Mouse (Mus musculus): Measurements from ENCODE around the gene Zfp85.
"Not testable (repeated sequence)": the region's sequence is repeated elsewhere in the genome, so short reads cannot be mapped to it uniquely, and the experiment has no call there.

Gene Zfp85

GRCm38 (mm10) chr13:67754333-67755306, at the start of gene Zfp85:
Zfp85 (minus strand) TSS chr13:67755228.
- DNase-seq: peak; percentile 70

DNA sequence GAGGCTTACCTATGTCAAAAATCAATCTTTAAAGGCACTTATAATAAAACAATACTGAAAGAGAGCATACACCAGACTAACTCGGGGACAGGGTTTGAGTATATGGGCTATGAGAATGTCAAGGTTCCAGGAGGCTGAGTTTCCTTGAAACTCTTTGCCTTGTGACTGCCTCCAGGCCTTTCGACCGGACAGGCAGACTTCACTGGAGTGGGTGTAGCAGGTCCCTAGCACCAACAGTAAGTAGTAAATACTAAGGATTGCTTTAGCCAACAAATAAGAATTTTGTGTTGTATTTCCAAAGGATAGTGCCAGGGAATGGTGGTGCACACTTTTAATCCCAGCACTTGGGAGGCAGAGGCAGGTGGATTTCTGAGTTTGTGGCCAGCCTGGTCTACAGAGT, 44.1 kb upstream of the Zfp85 start:
- not testable (repeated sequence) for DNase-seq

DNA sequence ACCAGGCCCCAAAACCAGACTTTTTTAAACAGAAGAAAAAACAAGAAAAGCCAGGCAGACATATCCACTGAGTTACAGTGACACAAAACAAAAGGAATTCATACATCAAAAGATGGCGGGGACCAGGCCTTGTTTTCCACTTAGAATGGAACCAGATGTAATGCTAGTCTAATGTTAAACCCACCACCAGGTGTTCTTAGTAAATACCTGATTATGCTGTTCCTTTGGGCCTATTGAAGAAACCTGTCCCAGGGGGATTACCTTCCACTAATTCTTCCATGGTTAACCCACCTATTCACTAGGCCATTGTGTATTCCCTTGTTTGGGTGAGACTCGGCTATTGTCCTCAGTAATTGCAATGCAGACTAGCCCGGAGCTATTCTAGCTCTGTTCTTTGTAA, 43.6 kb upstream of the Zfp85 start:
- no peak for DNase-seq

- DNase-seq: no peak
These were observed 37.0 kb upstream of the Zfp85 start for GRCm38 (mm10) chr13:67791921-67792455.

GRCm38 (mm10) chr13:67779265-67780221, 24.5 kb upstream of the Zfp85 start, which contains the start of gene Zfp493:
Zfp493 (plus strand) TSS chr13:67779693.
- peak; percentile 78 for DNase-seq

DNA sequence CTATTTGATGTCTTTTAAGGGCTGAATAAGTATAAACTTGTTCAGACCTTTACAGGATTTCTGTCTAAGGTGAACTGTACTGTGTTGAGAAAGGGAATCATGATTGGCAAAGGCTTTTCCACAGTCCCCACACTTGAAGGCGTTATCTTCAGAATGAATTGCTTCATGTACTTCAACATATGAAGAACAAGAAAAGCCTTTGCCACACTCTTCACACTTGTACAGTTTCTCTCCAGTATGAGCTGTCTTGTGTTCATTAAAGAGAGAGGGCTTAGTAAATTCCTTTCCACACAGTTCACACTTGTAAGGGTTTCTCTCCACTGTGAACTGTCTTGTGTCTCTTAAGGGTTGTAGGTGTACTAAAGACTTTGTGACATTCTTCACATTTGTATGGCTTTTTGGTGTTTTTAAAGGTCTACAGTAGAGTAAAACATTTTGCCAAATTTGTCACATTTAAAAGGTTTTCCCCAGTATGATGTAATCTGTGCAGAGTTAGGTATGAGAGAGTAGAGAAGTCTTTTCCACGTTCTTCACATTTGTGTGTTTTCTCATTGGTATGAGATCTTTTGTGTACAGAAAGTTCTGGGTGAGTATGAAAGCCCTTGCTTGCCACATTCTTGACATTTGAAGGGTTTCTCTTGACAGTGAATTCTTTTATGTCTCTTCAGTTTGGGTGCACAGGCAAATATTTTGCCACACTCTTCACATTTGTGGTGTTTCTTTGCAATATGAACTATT, 8.2 kb upstream of the Zfp85 start:
- no peak for DNase-seq

- DNase-seq: no peak
These were observed 4.9 kb upstream of the Zfp85 start for GRCm38 (mm10) chr13:67759966-67760365.

DNA sequence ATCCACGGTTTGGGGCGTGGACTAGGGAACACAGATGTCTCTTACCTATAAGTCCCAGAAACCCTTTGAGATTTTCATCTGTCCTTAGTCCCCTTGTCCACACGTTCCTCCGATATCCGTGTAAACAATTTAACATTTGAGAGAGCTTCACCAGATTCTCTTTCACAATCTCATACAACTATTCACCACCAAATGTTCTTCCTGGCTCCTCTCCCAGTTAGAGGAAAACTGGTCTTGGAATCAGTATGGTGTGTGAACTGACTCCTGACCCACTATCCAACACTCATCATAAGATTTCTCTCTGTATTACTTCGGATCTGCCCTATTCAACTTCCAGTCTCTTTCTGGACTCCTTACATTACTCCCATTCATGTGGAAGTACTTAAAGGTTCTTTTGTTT, 733 bp upstream of the Zfp85 start:
- DNase-seq: no peak

DNA sequence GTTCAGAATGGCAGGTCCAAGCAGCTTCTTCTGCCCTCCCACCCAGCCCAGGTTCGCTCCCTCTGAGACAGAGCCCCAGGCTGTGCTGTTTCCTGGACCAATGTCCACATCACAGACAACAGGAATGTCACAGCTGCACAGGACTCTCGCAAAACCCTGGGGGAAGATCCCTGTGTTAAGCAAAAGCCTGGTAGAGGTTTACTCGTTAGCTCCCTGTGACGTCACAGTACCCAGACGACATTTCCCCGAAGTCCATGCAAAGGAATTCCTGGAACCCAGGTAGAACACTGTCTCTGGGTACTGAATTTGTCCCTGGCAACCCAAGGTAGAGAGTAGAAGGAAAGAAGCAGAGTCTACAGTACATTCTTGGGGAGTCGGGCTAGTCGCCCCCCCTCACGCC, 11.1 kb downstream of the Zfp85 start:
- no peak for DNase-seq

DNA sequence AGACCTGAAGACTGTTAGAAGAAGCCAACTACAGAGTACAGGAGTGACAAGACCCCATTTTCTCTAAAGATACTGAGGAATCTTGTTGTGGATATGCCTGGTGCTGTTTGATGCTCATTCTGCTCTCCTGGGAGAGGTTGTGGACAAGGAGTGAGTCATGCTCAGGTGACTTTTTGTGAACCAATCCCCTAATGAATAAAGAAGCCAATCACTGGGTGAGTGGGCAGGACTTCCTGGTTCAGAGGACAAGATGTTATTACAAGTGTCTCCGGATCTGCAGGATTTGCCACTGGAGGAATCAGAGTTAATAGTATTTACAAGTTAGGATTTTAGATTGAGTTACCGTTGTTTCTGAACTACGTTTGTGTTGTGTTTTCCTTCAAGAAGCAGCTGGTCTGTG, 12.1 kb downstream of the Zfp85 start:
- no peak for DNase-seq

- DNase-seq: not testable (repeated sequence)
These were observed 20.6 kb downstream of the Zfp85 start for GRCm38 (mm10) chr13:67734391-67734790.

GRCm38 (mm10) chr13:67729441-67729840, 25.6 kb downstream of the Zfp85 start:
- peak; percentile 33 for DNase-seq

DNA sequence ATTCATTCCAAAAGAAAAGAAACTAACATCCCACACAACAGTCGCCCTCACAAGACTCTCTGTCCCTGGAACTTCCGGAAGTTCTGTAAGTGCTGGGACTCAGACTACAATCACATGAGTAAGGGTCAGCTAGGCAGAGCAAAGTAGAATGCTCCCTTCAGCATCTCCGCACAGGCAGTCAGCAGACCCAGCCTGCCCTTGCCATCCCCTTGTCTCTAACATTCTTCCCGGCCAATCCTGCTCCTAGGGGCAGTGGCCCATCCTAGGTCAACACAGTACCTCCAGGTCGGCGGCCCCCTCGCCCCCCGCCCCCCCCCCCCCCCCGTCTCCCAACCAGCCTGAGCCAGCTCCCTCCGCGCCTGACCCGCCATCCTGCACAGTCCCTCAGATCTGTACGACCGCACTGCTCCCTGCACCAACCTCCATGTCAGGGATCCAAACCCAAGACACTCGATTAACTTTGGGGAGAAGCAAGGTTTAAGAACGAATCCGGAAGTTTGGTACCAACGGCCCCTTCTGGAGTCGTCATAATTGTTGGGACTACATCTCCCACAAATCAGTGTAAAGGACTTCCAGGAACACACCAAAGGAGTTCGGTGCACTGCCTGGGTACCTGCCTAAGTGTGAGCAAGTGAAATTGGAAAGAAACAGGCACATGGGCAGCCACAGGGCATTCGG, 26.2 kb downstream of the Zfp85 start, which contains the start of gene Zfp65:
Gene Zfp65, minus strand, starts transcription at position 533 of the 678 bp plus-strand sequence.
- peak; percentile 75 for DNase-seq

GRCm38 (mm10) chr13:67728106-67728505, 26.9 kb downstream of the Zfp85 start:
- no peak for DNase-seq

GRCm38 (mm10) chr13:67725331-67725730, 29.7 kb downstream of the Zfp85 start:
- peak; percentile 33 for DNase-seq

GRCm38 (mm10) chr13:67723848-67724479, 31.1 kb downstream of the Zfp85 start:
- peak; percentile 90 for DNase-seq

Measured in cerebellum, adult 9-11 months (tissue).